Mouse (Mus musculus) heart, postnatal 10 days (tissue): ENCODE results near the gene Myrfl. TPM values are rescaled to one million over a fixed set of nuclear protein-coding genes. Genes with fewer than 3 reads are reported as not detected.
A peak's percentile ranks its signal among the peaks of the same experiment; 100 is the strongest.

ENCODE experiments used
- DNase-seq, 2 experiments: peaks; one replicate each; pipeline ENCODE4 v3.0.0; 2021
- intact Hi-C: fragments of 180-260 bp; cut with DNase I; formaldehyde crosslinking; loops from one replicate; pipeline ENCODE4 v1.15.1; 2025
- total RNA-seq, 2 experiments: library from RNA; stranded (reverse); gene quantifications; 2 replicates each; pipeline ENCODE4 v1.2.3; 2021

Myrfl gene
- total RNA-seq, 2 experiments from 2014 or later = 0.43 to 0.67 TPM

GRCm38 (mm10) chr10:116830676-116831075 lies 66.0 kb downstream of the Myrfl start:
- no peak for DNase-seq
- intact Hi-C loops = no loop called here

- intact Hi-C loops = no loop called here
- peak; percentile 50 to 56 for DNase-seq
Measured at GRCm38 (mm10) chr10:116828099-116828498, 68.6 kb downstream of the Myrfl start.

GRCm38 (mm10) chr10:116827306-116827705 lies 69.4 kb downstream of the Myrfl start:
- intact Hi-C loops = no loop called here
- DNase-seq = peak in 1 of 2 experiments; percentile 3

- intact Hi-C loops = no loop called here
- DNase-seq = no peak
Measured at GRCm38 (mm10) chr10:116815311-116816060, 81.2 kb downstream of the Myrfl start.

GRCm38 (mm10) chr10:116813150-116813549 lies 83.6 kb downstream of the Myrfl start:
- no peak for DNase-seq
- intact Hi-C loops = no loop called here

GRCm38 (mm10) chr10:116810738-116811137 lies 86.0 kb downstream of the Myrfl start:
- DNase-seq = no peak
- intact Hi-C loops = no loop called here

GRCm38 (mm10) chr10:116809383-116809782 lies 87.3 kb downstream of the Myrfl start:
- intact Hi-C loops = no loop called here
- DNase-seq = no peak

- no peak for DNase-seq
- intact Hi-C loops = no loop called here
Measured at GRCm38 (mm10) chr10:116808556-116809353, 88.0 kb downstream of the Myrfl start.

GRCm38 (mm10) chr10:116802178-116802794 lies 94.4 kb downstream of the Myrfl start:
- intact Hi-C loops = no loop called here
- DNase-seq = no peak

- DNase-seq = no peak
- intact Hi-C loops = no loop called here
Measured at GRCm38 (mm10) chr10:116801281-116801680, 95.4 kb downstream of the Myrfl start.

GRCm38 (mm10) chr10:116796066-116796465 lies 100.7 kb downstream of the Myrfl start:
- intact Hi-C loops = no loop called here
- peak; percentile 31 to 34 for DNase-seq

GRCm38 (mm10) chr10:116789096-116789495 lies 107.6 kb downstream of the Myrfl start:
- DNase-seq = no peak
- intact Hi-C loops = no loop called here

- intact Hi-C loops = no loop called here
- no peak for DNase-seq
Measured at GRCm38 (mm10) chr10:116788431-116788830, 108.3 kb downstream of the Myrfl start.

GRCm38 (mm10) chr10:116784098-116784497 lies 112.6 kb downstream of the Myrfl start:
- intact Hi-C loops = no loop called here
- DNase-seq = peak; percentile 42 to 49

- DNase-seq = no peak
- intact Hi-C loops = no loop called here
Measured at GRCm38 (mm10) chr10:116783020-116783419, 113.7 kb downstream of the Myrfl start.

GRCm38 (mm10) chr10:116777947-116778346 lies 118.8 kb downstream of the Myrfl start:
- intact Hi-C loops = no loop called here
- no peak for DNase-seq

- intact Hi-C loops = no loop called here
- DNase-seq = no peak
Measured at GRCm38 (mm10) chr10:116776846-116777245, 119.9 kb downstream of the Myrfl start.

- peak; percentile 54 to 64 for DNase-seq
- intact Hi-C loops = loop anchor here (5.0 kb wide), 1 partner anchor 192 kb away; the partner anchor contains the start of gene Cnot2
Measured at GRCm38 (mm10) chr10:116773846-116774750, 122.6 kb downstream of the Myrfl start.

GRCm38 (mm10) chr10:116771215-116771935 lies 125.3 kb downstream of the Myrfl start:
- intact Hi-C loops = loop anchor here (1.0 to 5.0 kb wide), 2 partner anchors 20 to 189 kb away; partner anchors contain the start of gene Cnot2
- DNase-seq = peak; percentile 81 to 83

GRCm38 (mm10) chr10:116768642-116769041 lies 128.1 kb downstream of the Myrfl start:
- DNase-seq = peak; percentile 50 to 63
- intact Hi-C loops = no loop called here
